Mouse (Mus musculus): ENCODE data around the gene Tex33. TPM values are rescaled to one million over a fixed set of nuclear protein-coding genes. Genes with fewer than 3 reads are reported as not detected.
A peak's percentile ranks its signal among the peaks of the same experiment; 100 is the strongest.

Gene Tex33
- polyA plus RNA-seq, 1 experiment from 2014 or later = not detected

DNA sequence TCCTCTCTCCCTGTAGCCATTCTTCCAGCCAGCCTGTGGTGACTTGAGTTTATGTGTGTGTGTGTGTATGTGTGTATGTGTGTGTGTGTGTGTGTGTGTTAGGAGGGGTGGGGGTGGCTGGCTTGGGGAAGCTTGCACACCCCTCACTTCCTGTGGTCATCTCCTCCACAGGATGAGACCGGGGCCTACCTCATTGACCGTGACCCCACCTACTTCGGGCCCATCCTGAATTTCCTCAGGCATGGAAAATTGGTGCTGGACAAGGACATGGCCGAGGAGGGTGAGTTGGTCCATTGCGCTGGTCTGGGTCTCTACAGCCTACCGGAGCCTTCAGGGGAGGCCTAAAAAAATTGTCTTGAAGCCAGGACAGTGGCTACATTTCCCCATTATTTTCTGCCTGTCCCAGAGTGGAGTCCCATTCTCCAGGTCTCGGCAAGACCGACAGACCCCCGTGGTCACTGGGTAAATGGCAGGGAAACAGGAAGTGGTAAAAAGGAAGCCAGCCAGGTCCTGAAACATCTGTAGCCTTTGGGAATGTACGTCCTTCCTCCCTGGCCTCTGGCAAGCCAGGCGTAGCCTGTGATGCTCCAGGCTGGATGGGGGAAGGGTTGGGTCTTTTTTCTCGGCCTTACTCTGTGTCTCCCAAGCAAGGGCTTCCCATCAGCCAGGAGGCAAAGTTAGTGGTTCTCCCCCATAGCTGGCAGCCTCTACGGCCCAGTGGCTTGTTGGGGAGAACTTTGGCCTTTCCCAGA, 34.3 kb upstream of the Tex33 start:
- H3K36me3 ChIP-seq = peaks cover 44% of the 10 kb centered on the region
- H3K4me3 ChIP-seq = peak overlapping the region; percentile 83
- 82% methylated on average over 13 of the region's 13 CpGs for WGBS
- DNase-seq (ENCODE audit: low spot score) = no peak
- H3K4me1 ChIP-seq (replicated peaks) = peaks cover 68% of the 10 kb centered on the region
- H3K27ac ChIP-seq = peak overlapping the region; percentile 93
- no peaks in the 10 kb centered on the region for H3K9me3 ChIP-seq
- H3K27me3 ChIP-seq (ENCODE audit: insufficient read depth, poor library complexity, severe bottlenecking) = no peaks in the 10 kb centered on the region

DNA sequence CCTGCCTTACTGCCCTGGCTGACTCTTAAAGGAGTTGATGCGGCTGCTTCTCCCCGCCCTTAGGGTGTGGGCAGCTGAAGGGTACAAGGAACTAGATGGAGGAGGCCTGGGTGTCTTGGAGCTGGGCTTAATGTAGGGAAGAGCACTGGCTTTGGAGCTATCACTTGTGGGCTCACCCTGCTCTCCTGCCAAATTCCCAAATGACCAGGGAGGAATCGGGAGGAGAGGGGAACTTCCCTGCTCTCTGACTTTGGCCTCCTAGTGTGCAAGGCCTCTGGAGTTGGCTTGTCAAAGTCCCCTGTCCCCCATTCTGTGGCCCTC, 33.4 kb upstream of the Tex33 start:
- peak overlapping the region; percentile 93 for H3K27ac ChIP-seq
- no peak for DNase-seq (ENCODE audit: low spot score)
- peaks cover 59% of the 10 kb centered on the region for H3K4me1 ChIP-seq (replicated peaks)
- H3K36me3 ChIP-seq = peaks cover 39% of the 10 kb centered on the region
- no peaks in the 10 kb centered on the region for H3K9me3 ChIP-seq
- H3K27me3 ChIP-seq (ENCODE audit: insufficient read depth, poor library complexity, severe bottlenecking) = no peaks in the 10 kb centered on the region
- WGBS = 3% methylated on average over 3 of the region's 3 CpGs
- H3K4me3 ChIP-seq = peak overlapping the region; percentile 83

DNA sequence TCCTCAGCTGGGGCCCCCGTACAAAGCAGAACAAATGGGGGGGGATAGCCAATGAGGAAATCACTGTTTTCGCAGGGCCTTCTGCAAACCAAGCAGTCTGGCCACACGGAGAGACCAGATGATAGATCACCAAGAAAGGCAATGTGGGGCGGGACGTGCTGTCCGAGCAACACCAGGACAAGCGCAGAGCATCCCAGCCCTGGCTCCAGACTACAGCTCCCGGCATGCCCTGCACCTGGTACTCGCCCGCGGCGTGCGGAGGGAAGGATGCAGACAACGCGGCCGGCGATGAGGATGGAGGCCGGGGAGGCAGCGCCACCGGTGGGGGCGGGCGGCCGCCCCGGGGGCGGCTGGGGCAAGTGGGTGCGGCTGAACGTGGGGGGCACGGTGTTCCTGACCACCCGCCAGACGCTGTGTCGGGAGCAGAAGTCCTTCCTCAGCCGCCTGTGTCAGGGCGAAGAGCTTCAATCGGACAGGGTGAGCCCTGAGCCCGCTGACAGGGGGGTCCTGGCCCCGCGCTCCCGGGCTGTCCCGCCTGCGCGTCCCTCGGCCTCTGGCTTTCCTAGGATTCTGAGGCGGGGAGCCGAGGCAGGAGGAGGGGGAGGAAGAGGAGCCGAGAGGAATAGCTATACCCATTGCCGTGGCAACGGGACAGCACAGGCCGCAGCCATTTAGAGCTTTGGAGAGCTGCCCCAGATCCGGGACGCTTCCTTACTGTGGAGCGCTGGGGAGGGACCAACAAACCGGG, 32.9 kb upstream of the Tex33 start, which contains the start of gene Kctd17:
Gene Kctd17 (plus strand): TSS at position 174 of the 748 bp plus-strand sequence.
- H3K27ac ChIP-seq = peak within 1 kb of the TSS; percentile 93
- peak within 1 kb of the TSS; percentile 83 for H3K4me3 ChIP-seq
- H3K4me1 ChIP-seq (replicated peaks) = peaks cover 54% of the 10 kb centered on the region
- peaks cover 34% of the 10 kb centered on the region for H3K36me3 ChIP-seq
- WGBS = under 1% methylated on average over 52 of the region's 52 CpGs
- H3K9me3 ChIP-seq = no peaks in the 10 kb centered on the region
- DNase-seq (ENCODE audit: low spot score) = peak; percentile 87
- no peaks in the 10 kb centered on the region for H3K27me3 ChIP-seq (ENCODE audit: insufficient read depth, poor library complexity, severe bottlenecking)

DNA sequence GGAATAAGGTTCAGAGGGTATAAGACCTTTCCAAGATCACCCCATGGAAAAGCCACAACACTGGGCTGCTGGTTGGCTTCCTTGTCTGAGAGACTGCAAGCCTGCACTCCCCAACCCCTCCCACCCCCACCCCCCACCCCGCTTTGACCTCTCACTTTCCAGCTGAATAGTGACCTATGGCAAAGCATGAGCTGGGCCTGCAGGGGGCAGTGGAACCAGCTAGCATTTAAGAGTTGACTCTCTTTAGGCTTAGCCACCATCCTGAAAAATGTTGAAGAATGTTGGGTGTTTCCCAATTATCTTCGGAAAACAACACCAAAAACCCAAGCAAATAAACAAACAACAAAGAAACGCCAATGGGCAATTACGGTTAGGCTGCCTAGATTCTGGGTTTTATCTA, 29.5 kb upstream of the Tex33 start:
- DNase-seq (ENCODE audit: low spot score) = no peak
- peaks cover 3% of the 10 kb centered on the region; the same call in 1 of the 2 replicates for H3K27me3 ChIP-seq (ENCODE audit: insufficient read depth, poor library complexity, severe bottlenecking)
- peaks cover under 1% of the 10 kb centered on the region; the same call in 1 of the 2 replicates for H3K36me3 ChIP-seq
- 70% methylated on average over 4 of the region's 4 CpGs for WGBS
- no peaks in the 10 kb centered on the region for H3K9me3 ChIP-seq
- H3K4me3 ChIP-seq = no peak overlapping the region
- peaks cover 32% of the 10 kb centered on the region for H3K4me1 ChIP-seq (replicated peaks)
- no peak overlapping the region for H3K27ac ChIP-seq

DNA sequence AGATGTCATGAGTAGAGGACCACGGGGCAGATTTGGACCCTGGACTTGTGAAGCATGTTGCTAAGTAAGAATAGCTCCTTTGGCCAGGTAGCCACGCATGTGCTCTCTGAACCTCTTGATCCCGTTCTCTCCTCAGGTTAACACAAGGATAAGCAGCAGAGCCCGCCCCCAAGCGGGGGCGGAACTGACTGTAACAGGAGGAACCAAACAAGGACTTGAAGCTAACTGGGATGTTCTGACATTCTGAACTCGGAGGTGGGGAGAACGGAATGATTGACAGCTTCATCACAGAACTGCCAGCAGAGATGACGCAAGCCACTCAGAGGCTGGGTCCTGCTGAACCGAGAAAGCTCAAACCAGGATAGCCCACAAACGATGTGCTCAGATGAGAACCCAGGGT, 28.8 kb upstream of the Tex33 start:
- no peak for DNase-seq (ENCODE audit: low spot score)
- Histone ChIP-seq H3K4me1 (replicated peaks) (peaks cover 25% of the 10 kb centered on the region), H3K4me3 (no peak overlapping the region), H3K9me3 (no peaks in the 10 kb centered on the region), H3K27me3 (ENCODE audit: insufficient read depth, poor library complexity, severe bottlenecking) (peaks cover 3% of the 10 kb centered on the region; the same call in 1 of the 2 replicates), H3K27ac (no peak overlapping the region), H3K36me3 (no peaks in the 10 kb centered on the region)
- 25% methylated on average over 11 of the region's 11 CpGs for WGBS

DNA sequence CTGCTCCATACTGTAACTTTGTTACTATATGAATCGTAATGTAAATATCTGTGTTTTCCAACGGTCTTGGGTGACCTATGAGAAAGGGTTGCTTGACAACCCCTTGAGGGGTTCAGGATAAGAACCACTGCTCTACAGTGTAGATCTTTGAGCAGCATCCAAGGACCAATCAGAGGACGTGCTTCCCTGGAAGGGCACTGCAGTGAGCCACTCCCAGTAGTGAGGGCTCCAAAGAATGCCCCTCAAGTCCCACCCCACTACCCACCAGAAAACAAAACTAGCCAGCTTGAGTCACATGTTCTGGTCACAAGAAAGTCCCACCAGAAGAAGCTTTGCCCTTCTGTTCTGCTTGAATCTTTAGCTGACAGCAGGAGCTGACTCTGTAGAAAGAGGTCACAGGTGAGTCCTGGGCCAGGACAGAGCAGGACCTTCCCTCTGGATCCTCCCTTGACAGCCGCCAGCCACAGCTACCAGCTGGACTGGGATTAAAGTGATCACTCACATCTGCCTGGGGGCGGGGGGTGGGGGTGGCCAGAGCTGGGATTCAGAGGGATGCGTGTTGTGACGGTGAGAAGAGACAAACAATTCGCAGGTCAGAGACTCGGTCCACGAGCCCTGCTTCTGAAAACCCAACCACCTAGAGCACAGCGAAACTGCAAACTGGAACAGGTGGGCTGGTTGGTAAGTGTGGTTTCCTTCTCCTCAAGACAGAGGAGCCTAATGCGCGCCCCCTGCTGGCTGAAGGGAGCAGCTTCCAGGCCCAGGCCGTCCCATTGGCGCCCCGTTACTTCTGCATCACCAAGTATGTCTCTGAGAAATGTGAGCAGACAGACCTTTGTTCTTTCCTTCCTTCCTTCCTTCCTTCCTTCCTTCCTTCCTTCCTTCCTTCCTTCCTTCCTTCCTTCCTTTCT, 26.6 kb upstream of the Tex33 start:
- Histone ChIP-seq H3K4me1 (replicated peaks) (peaks cover 10% of the 10 kb centered on the region), H3K4me3 (no peak overlapping the region), H3K27ac (no peak overlapping the region), H3K36me3 (no peaks in the 10 kb centered on the region), H3K27me3 (ENCODE audit: insufficient read depth, poor library complexity, severe bottlenecking) (peaks cover 3% of the 10 kb centered on the region; the same call in 1 of the 2 replicates), H3K9me3 (no peaks in the 10 kb centered on the region)
- WGBS = 16% methylated on average over 16 of the region's 16 CpGs
- DNase-seq (ENCODE audit: low spot score) = peak; percentile 85

DNA sequence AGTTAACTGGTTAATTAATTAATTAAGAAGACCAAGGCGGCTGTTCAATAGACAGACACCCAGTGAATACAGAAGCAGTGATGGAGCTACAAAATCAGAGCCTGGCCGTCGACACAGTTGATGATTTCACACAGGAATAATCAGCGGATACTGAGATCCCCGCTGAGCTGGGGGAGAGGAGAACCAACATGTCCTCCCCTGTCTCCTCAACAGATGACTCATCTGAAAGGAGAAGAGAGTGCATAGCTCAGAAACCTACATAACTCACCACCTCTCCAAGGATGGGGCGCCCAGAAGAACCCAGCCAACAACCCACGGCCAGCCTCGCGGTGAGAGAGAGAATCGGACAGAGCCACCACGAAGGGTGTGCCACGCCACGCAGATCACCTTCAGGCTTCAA, 24.7 kb upstream of the Tex33 start:
- DNase-seq (ENCODE audit: low spot score) = no peak
- H3K4me3 ChIP-seq = no peak overlapping the region
- no peaks in the 10 kb centered on the region for H3K36me3 ChIP-seq
- no peaks in the 10 kb centered on the region for H3K9me3 ChIP-seq
- 91% methylated on average over 13 of the region's 13 CpGs for WGBS
- H3K27ac ChIP-seq = no peak overlapping the region
- H3K4me1 ChIP-seq (replicated peaks) = peaks cover 18% of the 10 kb centered on the region
- peaks cover 3% of the 10 kb centered on the region; the same call in 1 of the 2 replicates for H3K27me3 ChIP-seq (ENCODE audit: insufficient read depth, poor library complexity, severe bottlenecking)

DNA sequence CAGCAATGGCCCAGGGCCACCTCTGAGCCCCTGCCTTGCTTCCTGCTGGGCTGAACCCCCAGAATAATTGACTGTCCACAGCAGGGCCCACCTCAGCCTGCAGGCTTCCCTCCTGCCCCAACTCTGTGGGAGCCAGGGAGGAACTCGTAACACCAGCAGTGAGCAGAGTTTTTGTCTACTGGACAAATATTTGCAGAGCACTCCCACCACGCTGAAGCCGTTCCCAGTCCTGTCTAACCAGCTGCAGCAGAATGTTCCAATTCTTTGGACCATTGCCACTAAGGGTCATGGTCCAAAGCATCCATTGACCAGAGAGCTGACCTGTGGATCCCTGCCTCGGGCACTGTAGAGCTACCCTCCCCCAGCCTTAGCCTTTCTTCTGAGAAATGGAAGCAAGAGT, 21.2 kb upstream of the Tex33 start:
- Histone ChIP-seq H3K9me3 (no peaks in the 10 kb centered on the region), H3K4me1 (replicated peaks) (peaks cover 9% of the 10 kb centered on the region), H3K4me3 (no peak overlapping the region), H3K36me3 (peaks cover 18% of the 10 kb centered on the region; the same call in 1 of the 2 replicates), H3K27ac (peak overlapping the region; percentile 54; the same call in 1 of the 2 replicates), H3K27me3 (ENCODE audit: insufficient read depth, poor library complexity, severe bottlenecking) (peaks cover 5% of the 10 kb centered on the region)
- no peak for DNase-seq (ENCODE audit: low spot score)
- WGBS = 9% methylated on average over 4 of the region's 4 CpGs

DNA sequence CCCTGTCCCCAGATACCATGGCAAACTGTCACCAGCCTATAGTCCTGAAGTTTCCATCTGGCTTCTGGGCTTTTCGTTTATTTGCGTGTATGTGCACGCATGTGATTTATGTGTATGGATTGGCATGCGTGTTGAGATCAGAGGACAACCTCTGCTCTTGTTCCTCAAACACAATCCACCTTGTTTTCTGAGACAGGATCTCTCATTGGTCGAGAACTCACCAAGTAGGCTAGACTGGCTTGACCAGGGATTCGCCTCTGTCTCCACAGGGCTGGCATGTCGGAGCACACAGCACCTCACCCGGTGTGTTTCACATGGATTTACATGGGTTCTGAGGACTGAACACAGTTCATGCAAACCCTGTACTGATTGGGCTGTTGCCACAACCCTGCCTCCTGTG, 18.4 kb upstream of the Tex33 start:
- DNase-seq (ENCODE audit: low spot score) = no peak
- no peaks in the 10 kb centered on the region for H3K9me3 ChIP-seq
- peaks cover 28% of the 10 kb centered on the region for H3K4me1 ChIP-seq (replicated peaks)
- H3K4me3 ChIP-seq = no peak overlapping the region
- H3K27ac ChIP-seq = peak overlapping the region; percentile 23; the same call in 1 of the 2 replicates
- peaks cover 18% of the 10 kb centered on the region; the same call in 1 of the 2 replicates for H3K36me3 ChIP-seq
- WGBS = 86% methylated on average over 8 of the region's 8 CpGs
- H3K27me3 ChIP-seq (ENCODE audit: insufficient read depth, poor library complexity, severe bottlenecking) = peaks cover 33% of the 10 kb centered on the region

DNA sequence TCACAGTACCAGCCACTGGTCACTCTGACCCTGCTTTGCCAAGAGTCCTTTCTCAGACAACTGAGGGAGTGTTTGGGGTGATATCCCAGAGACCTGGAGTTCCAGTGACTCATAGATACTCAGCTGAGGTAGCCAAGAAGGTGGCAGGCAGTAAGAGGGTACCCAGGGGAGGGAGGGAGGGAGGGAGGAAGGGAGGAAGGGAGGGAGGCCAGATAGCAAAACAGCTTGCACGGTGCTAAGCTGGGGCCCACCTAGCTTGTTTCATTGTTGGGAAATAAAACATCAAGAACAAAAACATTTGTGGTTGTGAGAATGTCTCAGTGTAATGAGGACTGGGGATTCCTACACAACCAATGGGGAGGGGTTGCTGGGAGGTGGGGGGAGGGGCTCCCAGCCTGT, 18.0 kb upstream of the Tex33 start:
- 67% methylated on average over 1 of the region's 1 CpGs for WGBS

DNA sequence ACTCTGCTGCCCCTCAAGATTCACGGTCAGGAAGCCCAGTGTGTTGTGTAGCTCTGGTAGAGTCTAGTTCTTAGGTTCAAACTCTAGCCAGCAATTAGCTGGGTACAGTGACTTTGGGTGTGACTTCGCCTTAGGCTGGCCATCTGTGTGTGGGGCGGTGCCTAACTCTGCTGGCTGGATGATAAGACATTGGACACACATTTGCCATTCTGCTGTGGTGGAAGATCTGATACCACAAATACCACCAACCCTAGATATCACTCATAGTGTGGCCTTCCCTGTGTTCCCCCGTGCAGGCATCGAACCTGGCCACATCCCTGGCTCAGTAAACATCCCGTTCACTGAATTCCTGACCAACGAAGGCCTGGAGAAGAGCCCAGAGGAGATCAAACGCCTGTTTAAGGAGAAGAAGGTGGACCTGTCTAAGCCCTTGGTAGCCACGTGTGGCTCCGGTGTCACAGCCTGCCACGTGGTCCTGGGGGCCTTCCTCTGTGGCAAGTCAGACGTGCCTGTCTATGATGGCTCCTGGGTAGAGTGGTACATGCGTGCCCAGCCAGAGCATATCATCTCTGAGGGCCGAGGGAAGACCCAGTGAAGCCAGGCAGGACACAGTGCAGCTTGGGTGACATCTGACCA, 17.5 kb upstream of the Tex33 start:
- DNase-seq (ENCODE audit: low spot score) = no peak
- H3K36me3 ChIP-seq = peaks cover 18% of the 10 kb centered on the region; the same call in 1 of the 2 replicates
- no peaks in the 10 kb centered on the region for H3K9me3 ChIP-seq
- peaks cover 34% of the 10 kb centered on the region for H3K4me1 ChIP-seq (replicated peaks)
- 90% methylated on average over 14 of the region's 14 CpGs for WGBS
- no peak overlapping the region for H3K4me3 ChIP-seq
- peak overlapping the region; percentile 31; the same call in 1 of the 2 replicates for H3K27ac ChIP-seq
- peaks cover 43% of the 10 kb centered on the region for H3K27me3 ChIP-seq (ENCODE audit: insufficient read depth, poor library complexity, severe bottlenecking)

More for the DNA sequence above, 18.0 kb upstream of the Tex33 start:
- Histone ChIP-seq H3K9me3 (no peaks in the 10 kb centered on the region), H3K4me1 (replicated peaks) (peaks cover 29% of the 10 kb centered on the region), H3K27ac (peak overlapping the region; percentile 29; the same call in 1 of the 2 replicates), H3K36me3 (peaks cover 18% of the 10 kb centered on the region; the same call in 1 of the 2 replicates), H3K27me3 (ENCODE audit: insufficient read depth, poor library complexity, severe bottlenecking) (peaks cover 38% of the 10 kb centered on the region), H3K4me3 (no peak overlapping the region)
- no peak for DNase-seq (ENCODE audit: low spot score)

DNA sequence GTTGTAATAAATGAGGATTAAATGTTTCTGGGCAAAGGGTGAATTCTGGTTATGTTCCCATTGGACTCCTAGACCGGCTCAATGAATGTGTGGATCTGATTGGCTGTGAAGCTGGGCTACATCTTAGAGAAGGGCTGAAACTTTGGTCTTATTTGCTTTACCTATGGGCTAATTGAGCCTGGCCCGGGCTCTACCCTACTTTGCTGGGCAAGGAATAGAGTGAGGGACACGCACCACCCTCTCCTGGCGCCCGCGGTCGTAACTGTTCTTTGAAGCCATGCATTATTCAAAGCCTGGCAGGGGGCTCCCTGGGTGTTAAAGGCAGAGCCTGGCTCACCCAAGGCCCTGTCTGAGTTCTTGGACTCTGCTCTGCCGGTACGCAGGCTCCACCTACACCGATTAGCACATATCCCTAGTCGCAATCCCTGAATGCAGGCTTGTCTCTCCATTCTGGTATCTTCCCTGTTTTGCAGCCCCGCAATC, 13.9 kb upstream of the Tex33 start:
- WGBS = 10% methylated on average over 12 of the region's 12 CpGs
- peaks cover 60% of the 10 kb centered on the region for H3K4me1 ChIP-seq (replicated peaks)
- H3K4me3 ChIP-seq = peak overlapping the region; percentile 45
- no peak for DNase-seq (ENCODE audit: low spot score)
- H3K9me3 ChIP-seq = no peaks in the 10 kb centered on the region
- peaks cover 18% of the 10 kb centered on the region; the same call in 1 of the 2 replicates for H3K36me3 ChIP-seq
- peaks cover 55% of the 10 kb centered on the region for H3K27me3 ChIP-seq (ENCODE audit: insufficient read depth, poor library complexity, severe bottlenecking)
- H3K27ac ChIP-seq = peak overlapping the region; percentile 58; the same call in 1 of the 2 replicates
